Mouse (Mus musculus) hindbrain, postnatal 0 days (tissue): ENCODE results near the gene Sema4f. TPM values are rescaled to one million over a fixed set of nuclear protein-coding genes. Genes with fewer than 3 reads are reported as not detected.

Experiments
- ATAC-seq: fragments of 200-750 bp; cut with Nextera tagmentation; 2 replicates; pipeline ENCODE4 v1.8.0; 2017; ENCODE audit warnings: mild to moderate bottlenecking, moderate TSS enrichment, moderate library complexity
- DNase-seq: peaks from one replicate; pipeline ENCODE4 v3.0.0-alpha.2; 2015; ENCODE audit warnings: low spot score
- H3K27ac ChIP-seq: fragments of 300-500 bp; sonication (generic); 2 replicates; pipeline ENCODE4 v1.5.1; 2014; ENCODE audit warnings: mild to moderate bottlenecking
- H3K27me3 ChIP-seq: fragments of 300-500 bp; sonication (generic); 2 replicates; pipeline ENCODE4 v1.6.1; 2014; ENCODE audit warnings: low read length, mixed read lengths; ENCODE audit not compliant: insufficient read depth
- H3K36me3 ChIP-seq: fragments of 300-500 bp; sonication (generic); 2 replicates; pipeline ENCODE4 v1.6.1; 2014; ENCODE audit warnings: low read length, mixed read lengths; ENCODE audit not compliant: insufficient read depth
- H3K4me1 ChIP-seq: fragments of 300-500 bp; sonication (generic); 2 replicates; pipeline ENCODE4 v1.6.1; 2014; ENCODE audit warnings: antibody characterized with exemption, low read length, mixed read lengths; ENCODE audit not compliant: insufficient read depth
- H3K4me2 ChIP-seq: fragments of 300-500 bp; sonication (generic); 2 replicates; pipeline ENCODE4 v1.6.1; 2014; ENCODE audit warnings: low read depth, mild to moderate bottlenecking, low read length, moderate library complexity, mixed read lengths
- H3K4me3 ChIP-seq: fragments of 300-500 bp; sonication (generic); 2 replicates; pipeline ENCODE4 v1.5.1; 2014; ENCODE audit warnings: low read length
- H3K9ac ChIP-seq: fragments of 300-500 bp; sonication (generic); replicated peaks from 2 replicates; pipeline ENCODE4 v1.6.1; 2014; ENCODE audit warnings: mild to moderate bottlenecking, low read length, moderate library complexity, mixed read lengths
- H3K9me3 ChIP-seq: fragments of 300-500 bp; sonication (generic); 2 replicates; pipeline ENCODE4 v1.6.1; 2016; ENCODE audit warnings: low read length, mixed read lengths
- CTCF ChIP-seq: IDR thresholded peaks from 2 replicates; pipeline ENCODE4 v1.5.1; 2016; ENCODE audit warnings: antibody characterized with exemption, control low read depth, low read depth
- WGBS: fragments of 180-500 bp; shearing (Covaris S2); extraction: QIAGEN DNeasy Blood & Tissue Kit; methylation state at CpG from one replicate; pipeline ENCODE4 v1.1.7; 2014; 5-methylcytosine and 5-hydroxymethylcytosine counted together
- polyA plus RNA-seq: library from polyadenylated mRNA; unstranded; fragments of >200 nt; fragmentation: Nextera tagmentation; extraction: Ambion mirVana; gene quantifications from 2 replicates; pipeline ENCODE4 v1.2.1, GENCODE M21; 2015
- total RNA-seq: library from RNA; depleted of rRNA; stranded (reverse); fragments of >200 nt; gene quantifications from 2 replicates; pipeline ENCODE4 v1.2.3, GENCODE M21; 2014; rRNA removed

The Sema4f gene
- total and polyA plus RNA-seq, 2 experiments from 2014 or later, result 19.4 to 21.6 TPM

GRCm38 (mm10) chr6:82875509-82875935, 64.0 kb downstream of the Sema4f start:
- WGBS, result 58% methylated on average over 6 of the region's 6 CpGs
- H3K4me2 ChIP-seq, result no peak overlapping the region
- no peaks in the 10 kb centered on the region for H3K27me3 ChIP-seq
- no peak overlapping the region for H3K9ac ChIP-seq
- TF ChIP-seq CTCF, result no peak
- no peaks in the 10 kb centered on the region for H3K36me3 ChIP-seq
- no peak for DNase-seq
- no peaks in the 10 kb centered on the region for H3K9me3 ChIP-seq
- H3K4me1 ChIP-seq, result no peaks in the 10 kb centered on the region
- no peak overlapping the region for H3K4me3 ChIP-seq
- no peak overlapping the region for H3K27ac ChIP-seq
- ATAC-seq, result no peak

- TF ChIP-seq CTCF, result no peak
- no peak for ATAC-seq
- H3K9ac ChIP-seq, result no peak overlapping the region
- no peak overlapping the region for H3K27ac ChIP-seq
- H3K27me3 ChIP-seq, result no peaks in the 10 kb centered on the region
- 88% methylated on average over 6 of the region's 6 CpGs for WGBS
- no peaks in the 10 kb centered on the region for H3K4me1 ChIP-seq
- no peaks in the 10 kb centered on the region for H3K36me3 ChIP-seq
- no peak for DNase-seq
- H3K4me2 ChIP-seq, result no peak overlapping the region
- H3K4me3 ChIP-seq, result no peak overlapping the region
- no peaks in the 10 kb centered on the region for H3K9me3 ChIP-seq
Measured at GRCm38 (mm10) chr6:82872332-82872707, 67.2 kb downstream of the Sema4f start.

GRCm38 (mm10) chr6:82871632-82872331, 67.8 kb downstream of the Sema4f start:
- 33% methylated on average over 5 of the region's 5 CpGs for WGBS
- no peak for ATAC-seq
- no peak for TF ChIP-seq CTCF

GRCm38 (mm10) chr6:82868476-82868875, 71.1 kb downstream of the Sema4f start:
- H3K9me3 ChIP-seq, result peaks cover 4% of the 10 kb centered on the region
- no peaks in the 10 kb centered on the region for H3K36me3 ChIP-seq
- ATAC-seq (no peak), DNase-seq (no peak)
- H3K9ac ChIP-seq, result no peak overlapping the region
- H3K27me3 ChIP-seq, result no peaks in the 10 kb centered on the region
- WGBS, result 77% methylated on average over 5 of the region's 5 CpGs
- H3K4me2 ChIP-seq, result no peak overlapping the region
- no peak overlapping the region for H3K4me3 ChIP-seq
- no peak overlapping the region for H3K27ac ChIP-seq
- H3K4me1 ChIP-seq, result no peaks in the 10 kb centered on the region
- TF ChIP-seq CTCF, result no peak

More at GRCm38 (mm10) chr6:82871632-82872331, 67.8 kb downstream of the Sema4f start:
- Histone ChIP-seq H3K4me2 (no peak overlapping the region), H3K27me3 (no peaks in the 10 kb centered on the region), H3K4me3 (no peak overlapping the region), H3K36me3 (no peaks in the 10 kb centered on the region), H3K27ac (no peak overlapping the region), H3K9me3 (peaks cover under 1% of the 10 kb centered on the region; the same call in 1 of the 2 replicates), H3K9ac (no peak overlapping the region), H3K4me1 (no peaks in the 10 kb centered on the region)
- DNase-seq, result peak; percentile 12

GRCm38 (mm10) chr6:82863380-82863874, 76.1 kb downstream of the Sema4f start:
- no peak for DNase-seq
- no peaks in the 10 kb centered on the region for H3K36me3 ChIP-seq
- 81% methylated on average over 8 of the region's 8 CpGs for WGBS
- no peak for ATAC-seq
- H3K27ac ChIP-seq, result no peak overlapping the region
- no peak for TF ChIP-seq CTCF
- H3K9ac ChIP-seq, result 0 out of 2 replicates have a peak overlapping the region, but pooled peaks have one; percentile 13
- no peak overlapping the region for H3K4me3 ChIP-seq
- peaks cover 4% of the 10 kb centered on the region for H3K9me3 ChIP-seq
- H3K4me1 ChIP-seq, result no peaks in the 10 kb centered on the region
- no peaks in the 10 kb centered on the region for H3K27me3 ChIP-seq
- no peak overlapping the region for H3K4me2 ChIP-seq

GRCm38 (mm10) chr6:82862475-82862874, 77.1 kb downstream of the Sema4f start:
- WGBS, result 55% methylated on average over 7 of the region's 7 CpGs
- Histone ChIP-seq H3K27me3 (no peaks in the 10 kb centered on the region), H3K4me2 (no peak overlapping the region), H3K9me3 (peaks cover 4% of the 10 kb centered on the region), H3K9ac (no peak overlapping the region), H3K27ac (no peak overlapping the region), H3K36me3 (no peaks in the 10 kb centered on the region), H3K4me3 (no peak overlapping the region), H3K4me1 (no peaks in the 10 kb centered on the region)
- no peak for TF ChIP-seq CTCF
- DNase-seq (no peak), ATAC-seq (no peak)

GRCm38 (mm10) chr6:82862042-82862441, 77.5 kb downstream of the Sema4f start:
- no peak for TF ChIP-seq CTCF
- H3K36me3 ChIP-seq, result no peaks in the 10 kb centered on the region
- no peak for DNase-seq
- 56% methylated on average over 3 of the region's 3 CpGs for WGBS
- H3K27ac ChIP-seq, result no peak overlapping the region
- no peak overlapping the region for H3K4me2 ChIP-seq
- H3K27me3 ChIP-seq, result no peaks in the 10 kb centered on the region
- H3K4me3 ChIP-seq, result no peak overlapping the region
- H3K9ac ChIP-seq, result no peak overlapping the region
- peaks cover 4% of the 10 kb centered on the region for H3K9me3 ChIP-seq
- no peak for ATAC-seq
- H3K4me1 ChIP-seq, result no peaks in the 10 kb centered on the region

Other genes starting within 250 kb of the Sema4f start
- 55.7 and 68.4 TPM in 2 replicates for gene Pole4, start 234.4 kb downstream of the Sema4f start, total RNA-seq
- 136 and 142 TPM in 2 replicates for gene Pole4, start 234.4 kb downstream of the Sema4f start, polyA plus RNA-seq
- 6.0 and 13.0 TPM in 2 replicates for gene Hk2, start 165.3 kb downstream of the Sema4f start, total RNA-seq
- 2.6 and 3.6 TPM in 2 replicates for gene Hk2, start 165.3 kb downstream of the Sema4f start, polyA plus RNA-seq
- gene M1ap, start 7.1 kb upstream of the Sema4f start, total RNA-seq, result 0.16 TPM in 1 of 2 replicates, not detected in the other
- 0.24 and 0.38 TPM in 2 replicates for gene M1ap, start 7.1 kb upstream of the Sema4f start, polyA plus RNA-seq
- gene Dok1, start 93.7 kb upstream of the Sema4f start, total RNA-seq, result 4.3 and 15.4 TPM in 2 replicates
- gene Dok1, start 93.7 kb upstream of the Sema4f start, polyA plus RNA-seq, result 1.8 and 2.5 TPM in 2 replicates
- 4.6 and 6.1 TPM in 2 replicates for gene Loxl3, start 94.4 kb upstream of the Sema4f start, total RNA-seq
- 5.4 and 5.6 TPM in 2 replicates for gene Loxl3, start 94.4 kb upstream of the Sema4f start, polyA plus RNA-seq
- 185 and 219 TPM in 2 replicates for gene Aup1, start 114.8 kb upstream of the Sema4f start, total RNA-seq
- gene Aup1, start 114.8 kb upstream of the Sema4f start, polyA plus RNA-seq, result 136 and 148 TPM in 2 replicates
- gene Htra2, start 115.5 kb upstream of the Sema4f start, total RNA-seq, result 48.4 and 54.2 TPM in 2 replicates
- 82.9 and 88.2 TPM in 2 replicates for gene Htra2, start 115.5 kb upstream of the Sema4f start, polyA plus RNA-seq
- 0.50 TPM in 1 of 2 replicates, not detected in the other for gene Dqx1, start 118.1 kb upstream of the Sema4f start, total RNA-seq
- gene Dqx1, start 118.1 kb upstream of the Sema4f start, polyA plus RNA-seq, result 0.36 and 0.42 TPM in 2 replicates
- 0.54 TPM in 1 of 2 replicates, not detected in the other for gene Tlx2, start 130.5 kb upstream of the Sema4f start, total RNA-seq
- gene Tlx2, start 130.5 kb upstream of the Sema4f start, polyA plus RNA-seq, result not detected in 2 replicates
- gene Pcgf1, start 138.1 kb upstream of the Sema4f start, total RNA-seq, result 11.0 and 16.4 TPM in 2 replicates
- gene Pcgf1, start 138.1 kb upstream of the Sema4f start, polyA plus RNA-seq, result 27.8 and 29.1 TPM in 2 replicates
- gene Lbx2, start 146.6 kb upstream of the Sema4f start, total RNA-seq, result not detected in 2 replicates
- gene Lbx2, start 146.6 kb upstream of the Sema4f start, polyA plus RNA-seq, result not detected in 2 replicates
- 12.7 and 19.9 TPM in 2 replicates for gene Ccdc142, start 161.8 kb upstream of the Sema4f start, total RNA-seq
- gene Ccdc142, start 161.8 kb upstream of the Sema4f start, polyA plus RNA-seq, result 4.7 TPM in 2 replicates
- 4.3 and 5.7 TPM in 2 replicates for gene Gm42688, start 161.8 kb upstream of the Sema4f start, total RNA-seq
- 3.0 and 3.7 TPM in 2 replicates for gene Gm42688, start 161.8 kb upstream of the Sema4f start, polyA plus RNA-seq
- 72.5 and 73.7 TPM in 2 replicates for gene Mrpl53, start 169.3 kb upstream of the Sema4f start, total RNA-seq
- gene Mrpl53, start 169.3 kb upstream of the Sema4f start, polyA plus RNA-seq, result 122 and 126 TPM in 2 replicates
- gene Mogs, start 175.7 kb upstream of the Sema4f start, total RNA-seq, result 44.9 and 48.5 TPM in 2 replicates
- 20.5 and 21.1 TPM in 2 replicates for gene Mogs, start 175.7 kb upstream of the Sema4f start, polyA plus RNA-seq
- gene Wbp1, start 181.8 kb upstream of the Sema4f start, total RNA-seq, result 182 and 209 TPM in 2 replicates
- gene Wbp1, start 181.8 kb upstream of the Sema4f start, polyA plus RNA-seq, result 99.6 and 101 TPM in 2 replicates
- 26.7 and 31.0 TPM in 2 replicates for gene Ino80b, start 185.7 kb upstream of the Sema4f start, total RNA-seq
- gene Ino80b, start 185.7 kb upstream of the Sema4f start, polyA plus RNA-seq, result 12.0 and 14.8 TPM in 2 replicates
- 40.0 and 73.6 TPM in 2 replicates for gene Rtkn, start 195.7 kb upstream of the Sema4f start, total RNA-seq
- 20.8 and 21.1 TPM in 2 replicates for gene Rtkn, start 195.7 kb upstream of the Sema4f start, polyA plus RNA-seq
- gene Wdr54, start 216.6 kb upstream of the Sema4f start, total RNA-seq, result 8.5 and 13.8 TPM in 2 replicates
- 19.9 and 20.0 TPM in 2 replicates for gene Wdr54, start 216.6 kb upstream of the Sema4f start, polyA plus RNA-seq
- gene 1700003E16Rik, start 216.6 kb upstream of the Sema4f start, total RNA-seq, result 12.7 and 17.8 TPM in 2 replicates
- gene 1700003E16Rik, start 216.6 kb upstream of the Sema4f start, polyA plus RNA-seq, result 10.2 and 11.4 TPM in 2 replicates
- 124 and 132 TPM in 2 replicates for gene Dctn1, start 226.2 kb upstream of the Sema4f start, total RNA-seq
- 145 and 153 TPM in 2 replicates for gene Dctn1, start 226.2 kb upstream of the Sema4f start, polyA plus RNA-seq